Mouse (Mus musculus) forebrain, embryonic 12.5 days (tissue): ENCODE data around the gene Atp6v0d1. TPM values are rescaled to one million over a fixed set of nuclear protein-coding genes. Genes with fewer than 3 reads are reported as not detected.

ENCODE experiments used
- ATAC-seq: fragments of 200-750 bp; cut with Nextera tagmentation; 2 replicates; pipeline ENCODE4 v1.8.0; 2017; ENCODE audit warnings: moderate TSS enrichment; ENCODE audit not compliant: low FRiP score
- H3K27ac ChIP-seq: fragments of 300-500 bp; sonication (generic); 2 replicates; pipeline ENCODE4 v1.5.1; 2016; ENCODE audit warnings: mild to moderate bottlenecking
- H3K27me3 ChIP-seq: fragments of 300-500 bp; sonication (generic); 2 replicates; pipeline ENCODE4 v1.6.1; 2016; ENCODE audit warnings: mild to moderate bottlenecking
- H3K36me3 ChIP-seq: fragments of 300-500 bp; sonication (generic); replicated peaks from 2 replicates; pipeline ENCODE4 v1.6.1; 2016; ENCODE audit warnings: mild to moderate bottlenecking
- H3K4me1 ChIP-seq: fragments of 300-500 bp; sonication (generic); 2 replicates; pipeline ENCODE4 v1.6.1; 2016
- H3K4me2 ChIP-seq: fragments of 300-500 bp; sonication (generic); 2 replicates; pipeline ENCODE4 v1.6.1; 2016; ENCODE audit warnings: mild to moderate bottlenecking, moderate library complexity
- H3K4me3 ChIP-seq: fragments of 300-500 bp; sonication (generic); replicated peaks from 2 replicates; pipeline ENCODE4 v1.5.1; 2016; ENCODE audit warnings: mild to moderate bottlenecking
- H3K9ac ChIP-seq: fragments of 300-500 bp; sonication (generic); 2 replicates; pipeline ENCODE4 v1.6.1; 2016; ENCODE audit warnings: mild to moderate bottlenecking
- H3K9me3 ChIP-seq: fragments of 300-500 bp; sonication (generic); 2 replicates; pipeline ENCODE4 v1.6.1; 2016
- WGBS: fragments of 180-500 bp; shearing (Covaris S2); methylation state at CpG from one replicate; pipeline ENCODE4 v1.1.7; 2016; 5-methylcytosine and 5-hydroxymethylcytosine counted together
- polyA plus RNA-seq: library from polyadenylated mRNA; unstranded; fragments of >200 nt; fragmentation: Nextera tagmentation; extraction: Ambion mirVana; gene quantifications from 2 replicates; pipeline ENCODE4 v1.2.1, GENCODE M21; 2016

Atp6v0d1 gene
- polyA plus RNA-seq, 1 experiment from 2014 or later = 95.4 TPM

DNA sequence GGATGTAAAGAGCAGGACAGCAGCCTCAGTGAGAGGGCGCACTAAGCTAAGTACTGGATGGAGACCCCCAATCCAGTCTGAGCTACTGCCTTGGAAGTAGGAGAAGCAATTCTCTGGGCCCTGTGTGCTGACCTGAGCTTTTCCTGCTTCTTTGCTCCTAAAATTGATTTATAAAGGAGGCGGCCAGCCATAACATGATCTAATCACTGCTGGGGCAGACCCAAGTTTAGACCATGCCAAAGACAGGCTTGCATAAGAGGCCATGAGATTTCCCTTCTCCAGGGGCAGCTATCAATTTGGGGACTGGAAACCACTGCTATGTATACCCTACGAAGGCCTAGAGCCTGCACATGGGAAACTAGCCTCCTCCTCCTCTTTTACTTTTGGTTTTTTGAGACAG, 36.6 kb downstream of the Atp6v0d1 start:
- Histone ChIP-seq H3K27me3 (no peaks in the 10 kb centered on the region), H3K4me3 (no peak overlapping the region), H3K4me2 (no peak overlapping the region), H3K9me3 (no peaks in the 10 kb centered on the region), H3K4me1 (peaks cover 11% of the 10 kb centered on the region), H3K36me3 (peaks cover 23% of the 10 kb centered on the region), H3K9ac (no peak overlapping the region), H3K27ac (no peak overlapping the region)
- ATAC-seq = no peak
- 89% methylated on average over 3 of the region's 3 CpGs for WGBS

DNA sequence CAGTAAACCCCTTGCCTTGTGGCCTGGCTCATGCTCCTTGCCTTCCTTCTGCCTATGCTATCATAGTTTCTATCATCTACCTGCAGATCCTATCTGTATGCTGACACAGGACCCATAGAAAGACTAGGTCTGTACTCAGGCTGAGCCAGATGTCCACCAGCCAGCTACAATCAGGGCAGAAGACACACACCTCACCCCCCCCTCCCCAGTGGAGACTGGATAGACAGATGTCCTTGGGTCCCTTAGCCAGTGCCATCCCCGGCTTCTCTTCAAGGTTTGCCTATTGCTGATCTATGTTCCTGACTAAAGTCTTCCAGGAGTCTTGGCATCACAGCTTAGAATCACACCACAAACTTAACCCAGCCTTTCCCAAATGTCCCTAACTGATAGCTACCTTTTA, 37.6 kb downstream of the Atp6v0d1 start:
- Histone ChIP-seq H3K27me3 (no peaks in the 10 kb centered on the region), H3K9ac (no peak overlapping the region), H3K36me3 (peaks cover 28% of the 10 kb centered on the region), H3K4me2 (no peak overlapping the region), H3K27ac (no peak overlapping the region), H3K9me3 (no peaks in the 10 kb centered on the region), H3K4me3 (no peak overlapping the region), H3K4me1 (peaks cover 6% of the 10 kb centered on the region)
- ATAC-seq = no peak
- 100% methylated on average over 1 of the region's 1 CpGs for WGBS

DNA sequence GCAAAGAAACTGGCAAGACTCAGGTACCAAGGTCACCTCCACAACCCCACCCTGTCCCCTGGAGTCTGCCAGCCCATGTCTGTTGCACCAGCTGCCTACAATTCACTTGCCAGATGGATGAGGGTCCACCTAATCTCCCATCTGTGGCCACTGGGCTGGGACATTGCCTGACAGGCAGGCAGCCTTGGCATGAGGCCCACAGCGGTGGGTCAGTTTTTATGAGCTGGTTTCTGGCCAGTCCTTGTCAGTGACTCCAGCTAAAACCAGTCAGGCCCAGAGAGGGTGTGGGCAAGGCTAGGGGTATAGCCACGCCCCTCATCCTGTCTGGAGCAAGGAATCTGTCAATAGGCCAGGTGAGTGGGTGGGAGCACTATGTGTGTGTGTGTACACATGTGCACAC, 38.7 kb downstream of the Atp6v0d1 start:
- Histone ChIP-seq H3K27me3 (no peaks in the 10 kb centered on the region), H3K4me3 (no peak overlapping the region), H3K36me3 (peaks cover 37% of the 10 kb centered on the region), H3K27ac (no peak overlapping the region), H3K4me1 (peaks cover 6% of the 10 kb centered on the region), H3K4me2 (no peak overlapping the region), H3K9me3 (no peaks in the 10 kb centered on the region), H3K9ac (no peak overlapping the region)
- WGBS = 90% methylated on average over 2 of the region's 2 CpGs
- ATAC-seq = no peak

DNA sequence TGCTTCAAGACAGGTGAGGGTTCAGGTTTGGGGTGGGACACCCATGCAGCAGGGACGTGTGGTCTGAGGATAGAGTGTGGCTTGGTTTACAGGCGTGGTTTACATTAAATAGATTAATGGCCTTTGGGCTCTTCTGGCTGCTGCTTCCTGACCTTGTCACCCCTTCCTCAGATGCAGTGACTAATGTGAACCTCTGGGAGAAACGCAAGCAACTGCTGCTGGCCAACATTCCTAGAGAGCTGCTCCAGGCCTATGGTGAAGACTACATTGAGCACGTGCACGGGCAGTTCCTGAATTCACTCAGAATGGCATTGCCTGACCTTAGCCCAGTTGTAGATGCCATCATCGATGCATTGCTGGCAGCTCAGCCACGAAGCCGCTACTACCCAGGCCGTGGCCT, 43.0 kb downstream of the Atp6v0d1 start:
- no peaks in the 10 kb centered on the region for H3K9me3 ChIP-seq
- H3K4me3 ChIP-seq = no peak overlapping the region
- H3K4me2 ChIP-seq = no peak overlapping the region
- WGBS = 86% methylated on average over 9 of the region's 9 CpGs
- H3K36me3 ChIP-seq = peaks cover 29% of the 10 kb centered on the region
- H3K9ac ChIP-seq = no peak overlapping the region
- no peak for ATAC-seq
- no peak overlapping the region for H3K27ac ChIP-seq
- H3K27me3 ChIP-seq = peaks cover 18% of the 10 kb centered on the region
- H3K4me1 ChIP-seq = peaks cover 43% of the 10 kb centered on the region

DNA sequence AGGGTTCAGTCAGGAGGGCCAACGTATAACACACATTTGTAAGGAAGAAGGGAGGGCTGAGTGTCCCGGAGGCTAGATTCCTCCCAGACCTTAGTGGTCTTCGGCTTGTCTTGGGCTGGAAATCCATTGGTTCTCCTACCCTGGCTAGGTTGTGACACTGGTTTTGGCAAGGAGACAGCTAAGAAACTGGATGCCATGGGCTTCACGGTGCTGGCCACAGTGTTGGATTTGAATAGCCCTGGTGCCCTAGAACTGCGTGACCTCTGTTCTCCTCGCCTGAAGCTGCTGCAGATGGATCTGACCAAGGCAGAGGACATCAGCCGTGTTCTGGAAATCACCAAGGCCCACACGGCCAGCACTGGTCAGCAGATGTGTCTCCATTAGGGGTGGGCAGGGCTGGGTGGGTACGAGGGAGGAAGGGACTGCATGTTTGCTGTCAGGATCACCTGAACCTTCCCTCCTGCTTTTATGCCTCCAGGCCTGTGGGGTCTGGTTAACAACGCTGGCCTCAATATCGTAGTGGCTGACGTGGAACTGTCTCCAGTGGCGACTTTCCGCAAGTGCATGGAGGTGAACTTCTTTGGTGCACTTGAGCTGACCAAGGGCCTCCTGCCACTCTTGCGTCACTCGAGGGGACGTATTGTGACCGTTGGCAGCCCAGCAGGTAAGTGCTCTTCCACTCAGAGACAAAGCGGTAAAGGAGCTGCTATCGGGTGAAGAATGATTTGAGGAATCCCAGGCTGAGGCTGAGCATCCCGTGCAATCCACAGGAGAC, 43.7 kb downstream of the Atp6v0d1 start:
- H3K4me1 ChIP-seq = peaks cover 46% of the 10 kb centered on the region
- ATAC-seq = no peak
- H3K9ac ChIP-seq = no peak overlapping the region
- no peak overlapping the region for H3K27ac ChIP-seq
- no peak overlapping the region for H3K4me2 ChIP-seq
- WGBS = 88% methylated on average over 21 of the region's 21 CpGs
- peaks cover 29% of the 10 kb centered on the region for H3K36me3 ChIP-seq
- H3K4me3 ChIP-seq = no peak overlapping the region
- H3K9me3 ChIP-seq = no peaks in the 10 kb centered on the region
- peaks cover 25% of the 10 kb centered on the region for H3K27me3 ChIP-seq

DNA sequence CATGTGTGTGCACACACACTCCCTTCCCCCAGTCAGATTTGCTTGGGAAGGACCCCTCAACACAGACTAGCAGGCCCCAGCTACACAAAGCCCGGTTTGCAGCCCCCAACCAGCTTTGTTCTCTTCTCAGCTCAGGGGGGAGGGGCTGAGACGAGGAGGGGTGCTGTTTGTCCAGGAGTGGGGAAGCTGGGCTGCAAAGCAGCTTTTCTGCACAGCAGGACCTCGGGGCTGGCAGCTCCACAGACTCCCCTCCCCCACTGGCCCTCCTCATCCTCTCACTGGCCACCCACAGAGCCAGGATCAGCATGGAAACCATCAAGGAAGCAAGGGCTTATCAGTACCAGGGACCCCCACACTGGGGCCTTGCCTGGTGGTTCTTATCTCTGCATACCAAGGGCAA, 44.8 kb downstream of the Atp6v0d1 start:
- H3K9ac ChIP-seq = peak overlapping the region; percentile 36; the same call in 1 of the 2 replicates
- H3K4me3 ChIP-seq = no peak overlapping the region
- H3K4me1 ChIP-seq = peaks cover 50% of the 10 kb centered on the region
- peak overlapping the region; percentile 95 for H3K4me2 ChIP-seq
- H3K9me3 ChIP-seq = no peaks in the 10 kb centered on the region
- peak; percentile 39 for ATAC-seq
- H3K27me3 ChIP-seq = peaks cover 35% of the 10 kb centered on the region
- WGBS = 0% methylated on average over 3 of the region's 3 CpGs
- peak overlapping the region; percentile 75 for H3K27ac ChIP-seq
- H3K36me3 ChIP-seq = peaks cover 29% of the 10 kb centered on the region

DNA sequence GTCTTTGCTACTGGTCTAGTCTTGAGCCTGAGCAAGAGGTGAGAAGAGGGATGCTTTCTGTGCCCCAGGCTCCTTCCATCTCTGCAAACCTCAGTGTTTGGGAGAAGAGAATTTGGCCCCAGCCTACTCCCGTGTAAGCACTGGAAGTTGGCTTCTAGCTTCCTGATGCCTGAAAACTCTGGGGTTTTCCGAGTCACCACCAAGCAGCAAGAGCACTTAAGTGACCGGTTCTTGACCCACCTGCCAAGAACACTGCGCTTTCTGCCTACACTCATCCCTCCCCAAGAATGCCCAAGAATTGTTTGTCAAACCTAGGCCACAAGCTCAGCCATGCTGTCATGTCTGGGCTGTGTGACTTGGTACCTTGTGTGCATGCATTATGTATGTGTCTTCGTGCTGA, 45.3 kb downstream of the Atp6v0d1 start:
- peak overlapping the region; percentile 95 for H3K4me2 ChIP-seq
- peaks cover 35% of the 10 kb centered on the region for H3K27me3 ChIP-seq
- 0 out of 2 replicates have a peak overlapping the region, but pooled peaks have one; percentile 65 for H3K4me3 ChIP-seq
- peaks cover 54% of the 10 kb centered on the region for H3K4me1 ChIP-seq
- H3K27ac ChIP-seq = peak overlapping the region; percentile 75
- peak overlapping the region; percentile 36; the same call in 1 of the 2 replicates for H3K9ac ChIP-seq
- ATAC-seq = no peak
- 18% methylated on average over 5 of the region's 5 CpGs for WGBS
- H3K36me3 ChIP-seq = peaks cover 29% of the 10 kb centered on the region
- no peaks in the 10 kb centered on the region for H3K9me3 ChIP-seq

DNA sequence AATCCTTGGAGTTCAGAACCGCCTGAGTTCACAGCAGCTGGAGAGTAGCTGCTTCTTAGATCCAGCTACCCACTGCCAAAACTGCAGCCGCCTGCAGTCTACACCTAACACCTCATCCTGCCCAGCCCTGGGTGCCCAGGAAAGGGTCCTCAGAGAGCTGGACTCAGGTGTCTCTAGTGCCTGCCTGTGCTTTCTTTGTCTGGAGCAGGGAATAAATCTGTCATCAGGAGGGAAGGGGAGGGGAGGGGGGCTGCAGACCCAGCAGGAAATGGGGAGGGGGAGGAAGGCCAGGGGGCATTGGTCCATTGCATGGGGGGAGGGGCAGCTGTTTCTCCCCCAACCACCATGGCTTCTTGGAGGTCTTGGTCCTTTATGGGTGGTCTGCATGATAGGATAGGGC, 46.3 kb downstream of the Atp6v0d1 start:
- Histone ChIP-seq H3K36me3 (peaks cover 21% of the 10 kb centered on the region), H3K9ac (peak overlapping the region; percentile 71), H3K9me3 (no peaks in the 10 kb centered on the region), H3K27me3 (peaks cover 43% of the 10 kb centered on the region), H3K4me3 (peak overlapping the region; percentile 65), H3K27ac (peak overlapping the region; percentile 67; the same call in 1 of the 2 replicates), H3K4me2 (peak overlapping the region; percentile 95), H3K4me1 (peaks cover 54% of the 10 kb centered on the region)
- 0% methylated on average over 2 of the region's 2 CpGs for WGBS
- ATAC-seq = no peak

DNA sequence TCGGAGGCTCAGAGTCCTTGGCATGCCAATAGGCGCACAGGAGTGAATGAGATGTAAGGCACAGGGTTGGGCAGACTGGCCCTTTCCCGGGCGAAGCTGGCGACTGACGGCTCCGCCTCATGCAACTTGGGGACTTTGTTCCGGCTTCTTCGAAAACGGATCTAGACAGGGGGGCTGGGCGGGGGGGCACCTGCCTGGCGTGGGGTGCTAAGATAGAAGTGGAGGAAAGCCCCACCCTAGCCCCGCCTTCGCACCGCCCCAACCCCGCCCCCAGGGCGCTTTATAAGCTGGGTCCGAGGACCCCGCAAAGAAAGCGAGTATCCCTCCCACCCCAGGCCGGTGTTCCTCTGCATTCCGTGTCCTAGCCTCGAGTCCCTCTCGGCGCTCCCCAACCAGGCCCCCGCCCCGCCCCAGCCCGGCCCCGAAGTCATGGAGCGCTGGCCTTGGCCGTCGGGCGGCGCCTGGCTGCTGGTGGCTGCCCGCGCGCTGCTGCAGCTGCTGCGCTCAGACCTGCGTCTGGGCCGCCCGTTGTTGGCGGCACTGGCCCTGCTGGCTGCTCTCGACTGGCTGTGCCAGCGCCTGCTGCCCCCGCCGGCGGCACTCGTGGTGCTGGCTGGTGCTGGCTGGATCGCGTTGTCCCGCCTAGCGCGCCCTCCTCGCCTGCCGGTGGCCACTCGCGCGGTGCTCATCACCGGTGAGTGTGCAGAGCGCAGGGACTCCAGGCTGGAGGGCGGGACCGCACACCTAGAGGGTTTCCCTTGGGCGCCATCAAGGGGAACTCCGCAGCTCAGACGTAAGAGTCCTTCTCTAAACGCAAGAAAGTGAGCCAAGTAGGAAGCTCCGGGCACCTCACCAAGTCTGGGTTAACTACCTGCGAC, 47.2 kb downstream of the Atp6v0d1 start, which contains the start of gene Hsd11b2:
TSS of gene Hsd11b2 (plus strand) at position 320 of the 878 bp plus-strand sequence.
- H3K9me3 ChIP-seq = no peaks in the 10 kb centered on the region
- H3K27me3 ChIP-seq = peaks cover 47% of the 10 kb centered on the region
- H3K4me1 ChIP-seq = peaks cover 54% of the 10 kb centered on the region
- 1% methylated on average over 67 of the region's 68 CpGs for WGBS
- peaks cover 14% of the 10 kb centered on the region for H3K36me3 ChIP-seq
- peak within 1 kb of the TSS; percentile 71 for H3K9ac ChIP-seq
- H3K27ac ChIP-seq = peak within 1 kb of the TSS; percentile 67
- peak within 1 kb of the TSS; percentile 65 for H3K4me3 ChIP-seq
- ATAC-seq = peak; percentile 65
- H3K4me2 ChIP-seq = peak within 1 kb of the TSS; percentile 95

DNA sequence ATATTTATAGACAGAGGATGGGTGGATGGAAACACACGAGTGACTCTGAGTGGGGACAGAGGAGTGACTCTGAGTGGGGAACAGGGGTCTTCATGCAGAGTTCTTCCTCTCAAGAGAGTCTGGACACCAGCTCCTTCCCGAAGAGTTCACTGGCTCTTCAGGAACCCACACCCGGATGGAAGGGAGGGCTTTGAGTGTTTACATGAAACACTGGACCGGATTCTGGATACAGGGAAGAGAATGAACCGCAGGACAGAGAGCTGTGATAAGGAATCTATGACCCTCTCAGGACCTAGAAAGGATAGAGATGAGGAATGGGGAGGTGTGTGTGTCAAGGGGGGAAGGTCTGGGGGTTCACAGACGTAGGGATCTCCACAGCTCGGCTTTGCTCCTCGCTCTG, 48.5 kb downstream of the Atp6v0d1 start:
- Histone ChIP-seq H3K4me3 (no peak overlapping the region), H3K9me3 (no peaks in the 10 kb centered on the region), H3K4me1 (peaks cover 54% of the 10 kb centered on the region), H3K9ac (no peak overlapping the region), H3K4me2 (0 out of 2 replicates have a peak overlapping the region, but pooled peaks have one; percentile 0), H3K27me3 (peaks cover 47% of the 10 kb centered on the region), H3K27ac (no peak overlapping the region), H3K36me3 (peaks cover 4% of the 10 kb centered on the region; the same call in 1 of the 2 replicates)
- ATAC-seq = no peak
- WGBS = 53% methylated on average over 8 of the region's 8 CpGs

DNA sequence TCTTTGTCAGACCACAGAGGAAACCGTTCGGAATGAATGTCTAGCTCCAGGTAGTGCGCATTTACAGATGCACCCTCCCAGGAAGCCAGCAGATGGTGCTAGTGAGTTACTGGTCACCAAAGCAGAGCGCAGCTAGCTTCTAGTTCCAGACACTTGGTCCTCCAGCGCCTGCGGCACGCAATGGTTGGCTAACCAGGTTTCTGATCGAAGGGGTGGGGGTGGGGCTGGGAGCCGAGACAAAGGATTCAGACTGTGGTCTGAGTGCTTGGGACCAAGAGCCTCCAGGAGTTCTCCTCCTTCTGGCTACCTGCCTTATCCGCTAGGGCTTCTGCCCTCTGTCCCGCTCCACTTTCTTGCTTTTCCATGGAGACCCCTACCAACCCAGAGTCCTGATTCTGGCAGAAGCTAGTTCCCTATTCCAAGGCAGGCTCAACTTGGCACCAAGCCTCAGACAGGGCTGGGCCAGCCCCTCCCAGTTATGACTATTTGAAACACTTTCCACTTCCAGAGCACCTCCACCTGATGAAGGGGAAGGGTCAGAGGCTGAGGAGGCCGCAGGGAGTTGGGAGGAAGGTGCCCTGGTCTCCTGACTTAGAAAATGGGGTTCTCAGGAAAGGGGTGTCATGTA, 49.7 kb downstream of the Atp6v0d1 start:
- peak overlapping the region; percentile 41 for H3K4me2 ChIP-seq
- no peaks in the 10 kb centered on the region for H3K36me3 ChIP-seq
- ATAC-seq = peak; percentile 47
- WGBS = 8% methylated on average over 12 of the region's 12 CpGs
- peaks cover 44% of the 10 kb centered on the region for H3K4me1 ChIP-seq
- H3K27me3 ChIP-seq = peaks cover 47% of the 10 kb centered on the region
- no peak overlapping the region for H3K9ac ChIP-seq
- H3K4me3 ChIP-seq = no peak overlapping the region
- H3K27ac ChIP-seq = no peak overlapping the region
- no peaks in the 10 kb centered on the region for H3K9me3 ChIP-seq

DNA sequence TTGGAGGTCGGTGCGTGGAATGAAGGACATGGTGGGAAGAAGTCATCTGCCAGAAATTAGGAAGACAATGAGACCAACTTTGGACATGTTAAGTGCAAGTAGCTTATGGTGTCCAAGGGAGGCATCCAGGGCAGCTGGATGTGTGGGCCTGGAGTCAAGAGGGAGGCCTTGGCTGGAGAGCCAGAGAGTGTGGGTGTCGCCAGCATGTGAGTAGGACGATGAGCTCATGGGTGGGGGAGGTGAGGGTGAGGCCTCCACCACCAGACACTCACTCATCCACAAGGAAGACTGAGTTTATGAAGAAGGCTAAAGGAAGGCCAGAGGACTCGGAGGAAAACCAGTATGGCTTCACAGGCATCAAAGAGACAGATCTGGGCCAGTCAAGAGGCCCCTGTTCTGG, 51.2 kb downstream of the Atp6v0d1 start:
- Histone ChIP-seq H3K4me1 (peaks cover 29% of the 10 kb centered on the region), H3K4me3 (no peak overlapping the region), H3K27me3 (peaks cover 41% of the 10 kb centered on the region), H3K4me2 (no peak overlapping the region), H3K9ac (no peak overlapping the region), H3K36me3 (no peaks in the 10 kb centered on the region), H3K9me3 (no peaks in the 10 kb centered on the region), H3K27ac (no peak overlapping the region)
- WGBS = 82% methylated on average over 5 of the region's 5 CpGs
- no peak for ATAC-seq
